Mouse (Mus musculus) lung, embryonic 14.5 days (tissue): ENCODE results near the gene Ang5. TPM values are rescaled to one million over a fixed set of nuclear protein-coding genes. Genes with fewer than 3 reads are reported as not detected.
"Not testable (repeated sequence)": the region's sequence is repeated elsewhere in the genome, so short reads cannot be mapped to it uniquely, and the experiment has no call there.

Experiments used
- ATAC-seq: fragments of 200-750 bp; cut with Nextera tagmentation; 2 replicates; pipeline ENCODE4 v1.8.0; 2017; ENCODE audit warnings: mild to moderate bottlenecking, moderate TSS enrichment, moderate library complexity; ENCODE audit not compliant: insufficient read depth
- DNase-seq: peaks from one replicate; pipeline ENCODE4 v3.0.0-alpha.2; 2015
- H3K27ac ChIP-seq: fragments of 300-500 bp; sonication (generic); 2 replicates; pipeline ENCODE4 v1.5.1; 2014; ENCODE audit warnings: low read depth, mild to moderate bottlenecking, moderate library complexity
- H3K27me3 ChIP-seq: fragments of 300-500 bp; sonication (generic); 2 replicates; pipeline ENCODE4 v1.6.1; 2014; ENCODE audit warnings: low read length, control low read depth; ENCODE audit not compliant: insufficient read depth
- H3K36me3 ChIP-seq: fragments of 300-500 bp; sonication (generic); 2 replicates; pipeline ENCODE4 v1.6.1; 2014; ENCODE audit warnings: control low read depth; ENCODE audit not compliant: insufficient read depth
- H3K4me1 ChIP-seq: fragments of 300-500 bp; sonication (generic); 2 replicates; pipeline ENCODE4 v1.6.1; 2014; ENCODE audit warnings: antibody characterized with exemption, control low read depth; ENCODE audit not compliant: insufficient read depth
- H3K4me2 ChIP-seq: fragments of 300-500 bp; sonication (generic); 2 replicates; pipeline ENCODE4 v1.6.1; 2014; ENCODE audit warnings: mild to moderate bottlenecking
- H3K4me3 ChIP-seq: fragments of 300-500 bp; sonication (generic); 2 replicates; pipeline ENCODE4 v1.5.1; 2014; ENCODE audit warnings: low read depth, low read length
- H3K9ac ChIP-seq: fragments of 300-500 bp; sonication (generic); 2 replicates; pipeline ENCODE4 v1.6.1; 2014
- H3K9me3 ChIP-seq: fragments of 300-500 bp; sonication (generic); 2 replicates; pipeline ENCODE4 v1.6.1; 2016; ENCODE audit warnings: low read depth, low read length, control low read depth
- CTCF ChIP-seq: IDR thresholded peaks from 2 replicates; pipeline ENCODE4 v1.5.1; 2016; ENCODE audit warnings: antibody characterized with exemption, low read depth
- WGBS: fragments of 180-500 bp; shearing (Covaris S2); extraction: QIAGEN DNeasy Blood & Tissue Kit; methylation state at CpG from one replicate; pipeline ENCODE4 v1.1.7; 2014; 5-methylcytosine and 5-hydroxymethylcytosine counted together
- polyA plus RNA-seq: library from polyadenylated mRNA; unstranded; fragments of >200 nt; fragmentation: Nextera tagmentation; extraction: Ambion mirVana; gene quantifications from 2 replicates; pipeline ENCODE4 v1.2.1, GENCODE M21; 2014

The Ang5 gene
- polyA plus RNA-seq, 1 experiment from 2014 or later = not detected

GRCm38 (mm10) chr14:43983454-43983853, 26.6 kb downstream of the Ang5 start:
- no peak overlapping the region for H3K4me2 ChIP-seq
- no peak for TF ChIP-seq CTCF

DNA sequence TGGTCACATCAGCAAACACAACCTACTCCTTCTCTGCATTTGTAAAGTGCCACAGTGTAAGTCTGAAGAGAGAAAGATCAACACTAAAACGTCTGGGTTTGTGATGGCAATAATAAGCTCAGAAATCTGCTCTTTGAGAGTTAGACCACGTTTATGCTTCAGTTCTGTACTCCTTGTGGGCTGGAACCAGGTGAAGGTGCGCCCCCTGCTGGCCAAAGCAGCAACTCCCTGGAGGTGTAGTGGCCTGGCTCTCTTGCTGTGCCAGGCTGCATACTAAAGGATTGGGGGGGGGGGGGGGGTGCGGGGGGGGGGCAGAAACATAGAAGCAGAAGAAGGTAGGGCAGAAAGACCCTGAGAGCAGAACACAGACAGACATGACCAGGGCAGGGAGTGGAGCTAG, 27.0 kb downstream of the Ang5 start:
- Histone ChIP-seq H3K9ac (no peak overlapping the region), H3K4me1 (no peaks in the 10 kb centered on the region), H3K4me2 (no peak overlapping the region), H3K36me3 (no peaks in the 10 kb centered on the region), H3K27me3 (no peaks in the 10 kb centered on the region), H3K27ac (no peak overlapping the region), H3K4me3 (no peak overlapping the region), H3K9me3 (no peaks in the 10 kb centered on the region)
- TF ChIP-seq CTCF = peak; percentile 75
- WGBS = 1% methylated on average over 4 of the region's 4 CpGs
- DNase-seq (peak; percentile 84), ATAC-seq (peak; percentile 89)

More at GRCm38 (mm10) chr14:43983454-43983853, 26.6 kb downstream of the Ang5 start:
- no peaks in the 10 kb centered on the region for H3K4me1 ChIP-seq
- no peak overlapping the region for H3K4me3 ChIP-seq
- H3K9ac ChIP-seq = no peak overlapping the region
- no peaks in the 10 kb centered on the region for H3K36me3 ChIP-seq
- 58% methylated on average over 4 of the region's 4 CpGs for WGBS
- DNase-seq = no peak
- no peak overlapping the region for H3K27ac ChIP-seq
- no peaks in the 10 kb centered on the region for H3K9me3 ChIP-seq
- ATAC-seq = no peak
- H3K27me3 ChIP-seq = no peaks in the 10 kb centered on the region

- Histone ChIP-seq H3K9ac (no peak overlapping the region), H3K9me3 (no peaks in the 10 kb centered on the region), H3K27me3 (no peaks in the 10 kb centered on the region), H3K4me1 (no peaks in the 10 kb centered on the region), H3K36me3 (no peaks in the 10 kb centered on the region), H3K4me2 (no peak overlapping the region), H3K27ac (no peak overlapping the region), H3K4me3 (no peak overlapping the region)
- WGBS = 83% methylated on average over 2 of the region's 2 CpGs
- ATAC-seq (no peak), DNase-seq (no peak)
- no peak for TF ChIP-seq CTCF
Measured at GRCm38 (mm10) chr14:43986147-43986546, 29.3 kb downstream of the Ang5 start.

- not testable (repeated sequence) for H3K4me3 ChIP-seq, H3K27me3 ChIP-seq, H3K4me2 ChIP-seq, H3K4me1 ChIP-seq, H3K27ac ChIP-seq, H3K36me3 ChIP-seq, H3K9me3 ChIP-seq, H3K9ac ChIP-seq
- peak; percentile 72 for TF ChIP-seq CTCF
- peak; percentile 80 for DNase-seq
- 12% methylated on average over 5 of the region's 5 CpGs for WGBS
- ATAC-seq = peak; percentile 26; the same call in 1 of the 2 replicates
Measured at GRCm38 (mm10) chr14:43987404-43987803, 30.5 kb downstream of the Ang5 start.

- not testable (repeated sequence) for H3K27ac ChIP-seq, H3K4me3 ChIP-seq, DNase-seq, H3K4me1 ChIP-seq, H3K9me3 ChIP-seq, H3K4me2 ChIP-seq, H3K9ac ChIP-seq, H3K27me3 ChIP-seq, H3K36me3 ChIP-seq, ATAC-seq
- WGBS = 70% methylated on average over 2 of the region's 2 CpGs
Measured at GRCm38 (mm10) chr14:43998455-43999000, 41.7 kb downstream of the Ang5 start.

GRCm38 (mm10) chr14:44001600-44001999, 44.7 kb downstream of the Ang5 start:
- H3K9me3 ChIP-seq = no peaks in the 10 kb centered on the region
- no peaks in the 10 kb centered on the region for H3K27me3 ChIP-seq
- H3K4me1 ChIP-seq = no peaks in the 10 kb centered on the region
- H3K36me3 ChIP-seq = no peaks in the 10 kb centered on the region
- no peak overlapping the region for H3K4me2 ChIP-seq
- 48% methylated on average over 3 of the region's 3 CpGs for WGBS
- H3K4me3 ChIP-seq = no peak overlapping the region
- no peak overlapping the region for H3K27ac ChIP-seq
- H3K9ac ChIP-seq = no peak overlapping the region
- DNase-seq (no peak), ATAC-seq (no peak)
- TF ChIP-seq CTCF = no peak

GRCm38 (mm10) chr14:44002169-44002568, 45.3 kb downstream of the Ang5 start, which contains the start of gene Ang6:
Ang6 (minus strand) TSS chr14:44002269.
- H3K4me1 ChIP-seq = no peaks in the 10 kb centered on the region
- no peaks in the 10 kb centered on the region for H3K36me3 ChIP-seq
- no peaks in the 10 kb centered on the region for H3K27me3 ChIP-seq
- H3K4me3 ChIP-seq = no peak within 1 kb of the TSS
- WGBS = 67% methylated on average over 1 of the region's 1 CpGs
- TF ChIP-seq CTCF = no peak
- ATAC-seq (no peak), DNase-seq (no peak)
- no peak within 1 kb of the TSS for H3K4me2 ChIP-seq
- no peak within 1 kb of the TSS for H3K9ac ChIP-seq
- H3K9me3 ChIP-seq = no peaks in the 10 kb centered on the region
- no peak within 1 kb of the TSS for H3K27ac ChIP-seq

DNA sequence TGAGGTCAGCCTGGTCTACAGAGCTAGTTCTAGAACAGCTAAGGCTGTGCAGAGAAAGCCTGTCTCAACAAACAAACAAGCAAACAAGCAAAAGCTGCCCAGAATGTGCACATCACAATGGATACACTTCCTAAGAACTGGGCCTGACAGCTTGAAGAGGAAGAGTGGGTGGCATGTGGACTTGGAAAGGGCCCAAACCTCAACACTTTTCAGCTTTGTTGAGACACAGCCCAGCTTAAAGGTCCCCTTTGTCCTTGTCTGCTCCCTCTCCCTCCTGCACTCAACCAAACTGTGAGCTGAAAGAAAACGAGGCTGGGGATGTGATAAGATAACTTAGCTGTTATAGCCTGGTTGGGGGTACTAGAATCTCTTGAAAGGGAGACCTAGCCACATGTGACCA, 51.2 kb downstream of the Ang5 start:
- H3K4me3 ChIP-seq, H3K9ac ChIP-seq, H3K36me3 ChIP-seq, H3K4me2 ChIP-seq, H3K27me3 ChIP-seq, H3K27ac ChIP-seq, H3K9me3 ChIP-seq, H3K4me1 ChIP-seq, ATAC-seq, DNase-seq: not testable (repeated sequence)
- WGBS = no CpG with 5 or more reads among the region's 1 CpGs

- H3K9ac ChIP-seq, H3K27me3 ChIP-seq, H3K4me2 ChIP-seq: not testable (repeated sequence)
Measured at GRCm38 (mm10) chr14:44009686-44010085, 52.8 kb downstream of the Ang5 start.

More at GRCm38 (mm10) chr14:44009686-44010085, 52.8 kb downstream of the Ang5 start:
- H3K36me3 ChIP-seq, DNase-seq, H3K4me3 ChIP-seq, H3K4me1 ChIP-seq, H3K9me3 ChIP-seq, ATAC-seq, H3K27ac ChIP-seq: not testable (repeated sequence)
- WGBS = 32% methylated on average over 2 of the region's 2 CpGs
